Mouse (Mus musculus) hindlimb bud, embryonic 11.5 days (tissue): Measurements from ENCODE around the gene Atp6v1g1.

Source experiments
- DNase-seq: peaks from one replicate; pipeline ENCODE4 v3.0.0-alpha.2; 2012; ENCODE audit warnings: low read depth, low spot score; ENCODE audit errors: extremely low spot score

Atp6v1g1 gene

GRCm38 (mm10) chr4:63579649-63580048 is 35.1 kb downstream of the Atp6v1g1 start:
- no peak for DNase-seq

GRCm38 (mm10) chr4:63580078-63580477 is 35.5 kb downstream of the Atp6v1g1 start:
- no peak for DNase-seq

GRCm38 (mm10) chr4:63582580-63582979 is 38.0 kb downstream of the Atp6v1g1 start:
- peak; percentile 89 for DNase-seq

- DNase-seq: no peak
Observed at GRCm38 (mm10) chr4:63585216-63585615, 40.6 kb downstream of the Atp6v1g1 start.

- no peak for DNase-seq
Observed at GRCm38 (mm10) chr4:63586240-63586639, 41.7 kb downstream of the Atp6v1g1 start.

GRCm38 (mm10) chr4:63589987-63590386 is 45.4 kb downstream of the Atp6v1g1 start:
- no peak for DNase-seq

GRCm38 (mm10) chr4:63590538-63590937 is 46.0 kb downstream of the Atp6v1g1 start:
- no peak for DNase-seq

- DNase-seq: no peak
Observed at GRCm38 (mm10) chr4:63594459-63595110, 50.0 kb downstream of the Atp6v1g1 start.

GRCm38 (mm10) chr4:63595259-63595658 is 50.7 kb downstream of the Atp6v1g1 start:
- DNase-seq: no peak

GRCm38 (mm10) chr4:63596010-63596409 is 51.4 kb downstream of the Atp6v1g1 start:
- no peak for DNase-seq
